Mouse (Mus musculus) urinary bladder, postnatal 36 days (tissue): Measurements from ENCODE around the gene Tmem33.

Experiments used
- DNase-seq, 2 experiments: peaks; one replicate each; pipeline ENCODE4 v3.0.0; 2022; ENCODE audit warnings: low spot score in 2 of 2, mixed read lengths in 1 of 2

The Tmem33 gene

GRCm38 (mm10) chr5:67258473-67258872 lies 1.9 kb upstream of the Tmem33 start:
- no peak for DNase-seq

- DNase-seq, result no peak
Observed at GRCm38 (mm10) chr5:67260159-67260530, 220 bp upstream of the Tmem33 start.

GRCm38 (mm10) chr5:67262964-67263363 lies 2.6 kb downstream of the Tmem33 start:
- no peak for DNase-seq

GRCm38 (mm10) chr5:67266106-67266505 lies 5.7 kb downstream of the Tmem33 start:
- DNase-seq, result no peak

- DNase-seq, result no peak
Observed at GRCm38 (mm10) chr5:67269309-67269708, 8.9 kb downstream of the Tmem33 start.

GRCm38 (mm10) chr5:67279407-67279806 lies 19.0 kb downstream of the Tmem33 start:
- DNase-seq, result no peak

GRCm38 (mm10) chr5:67279840-67280239 lies 19.5 kb downstream of the Tmem33 start:
- no peak for DNase-seq

GRCm38 (mm10) chr5:67280400-67280799 lies 20.0 kb downstream of the Tmem33 start:
- no peak for DNase-seq

GRCm38 (mm10) chr5:67295029-67295428 lies 34.7 kb downstream of the Tmem33 start:
- no peak for DNase-seq

- DNase-seq, result no peak
Observed at GRCm38 (mm10) chr5:67295682-67296081, 35.3 kb downstream of the Tmem33 start.

- DNase-seq, result no peak
Observed at GRCm38 (mm10) chr5:67296171-67296570, 35.8 kb downstream of the Tmem33 start.

GRCm38 (mm10) chr5:67297026-67297813 lies 36.9 kb downstream of the Tmem33 start:
- DNase-seq, result peak in 1 of 2 experiments; percentile 16

GRCm38 (mm10) chr5:67299847-67300412 lies 39.6 kb downstream of the Tmem33 start:
- no peak for DNase-seq

GRCm38 (mm10) chr5:67300926-67301597 lies 40.7 kb downstream of the Tmem33 start:
- no peak for DNase-seq

GRCm38 (mm10) chr5:67301722-67302331 lies 41.5 kb downstream of the Tmem33 start:
- no peak for DNase-seq

- no peak for DNase-seq
Observed at GRCm38 (mm10) chr5:67303816-67304215, 43.5 kb downstream of the Tmem33 start.

- DNase-seq, result peak; percentile 89 to 91
Observed at GRCm38 (mm10) chr5:67306698-67307521, 46.5 kb downstream of the Tmem33 start, which contains the start of gene Slc30a9. Slc30a9 (plus strand) TSS chr5:67306955.

- no peak for DNase-seq
Observed at GRCm38 (mm10) chr5:67307659-67308222, 47.4 kb downstream of the Tmem33 start.

- no peak for DNase-seq
Observed at GRCm38 (mm10) chr5:67311811-67312521, 51.6 kb downstream of the Tmem33 start.

GRCm38 (mm10) chr5:67312522-67312851 lies 52.1 kb downstream of the Tmem33 start:
- no peak for DNase-seq
